Mouse (Mus musculus): ENCODE results near the gene Heca.
"Not testable (repeated sequence)": the region's sequence is repeated elsewhere in the genome, so short reads cannot be mapped to it uniquely, and the experiment has no call there.

The Heca gene

DNA sequence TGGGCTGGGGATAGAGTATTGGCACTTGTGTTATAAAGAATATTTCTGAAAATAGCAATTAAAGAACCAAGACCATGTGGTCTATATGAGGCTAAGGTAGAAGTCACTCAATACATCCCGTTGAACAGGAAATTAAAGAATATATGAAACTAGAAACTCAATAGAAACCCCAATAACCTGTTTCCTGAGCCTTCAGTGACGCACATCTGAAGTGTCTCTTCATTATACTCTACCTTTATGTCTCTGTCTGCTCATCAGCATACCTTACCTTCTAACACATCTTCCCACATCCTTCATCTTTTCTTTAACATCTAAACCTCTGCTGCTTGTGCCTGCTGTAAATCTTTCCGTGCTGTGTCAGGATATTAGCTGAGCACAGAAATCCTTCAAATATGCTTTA is 67.8 kb downstream of the Heca start:
- no peak for DNase-seq (ENCODE audit: low spot score)

- DNase-seq (ENCODE audit: low spot score): no peak
These were observed 69.6 kb downstream of the Heca start for GRCm38 (mm10) chr10:17878002-17878919.

- peak; percentile 77 for DNase-seq (ENCODE audit: low spot score)
These were observed 77.8 kb downstream of the Heca start for GRCm38 (mm10) chr10:17869822-17870662.

DNA sequence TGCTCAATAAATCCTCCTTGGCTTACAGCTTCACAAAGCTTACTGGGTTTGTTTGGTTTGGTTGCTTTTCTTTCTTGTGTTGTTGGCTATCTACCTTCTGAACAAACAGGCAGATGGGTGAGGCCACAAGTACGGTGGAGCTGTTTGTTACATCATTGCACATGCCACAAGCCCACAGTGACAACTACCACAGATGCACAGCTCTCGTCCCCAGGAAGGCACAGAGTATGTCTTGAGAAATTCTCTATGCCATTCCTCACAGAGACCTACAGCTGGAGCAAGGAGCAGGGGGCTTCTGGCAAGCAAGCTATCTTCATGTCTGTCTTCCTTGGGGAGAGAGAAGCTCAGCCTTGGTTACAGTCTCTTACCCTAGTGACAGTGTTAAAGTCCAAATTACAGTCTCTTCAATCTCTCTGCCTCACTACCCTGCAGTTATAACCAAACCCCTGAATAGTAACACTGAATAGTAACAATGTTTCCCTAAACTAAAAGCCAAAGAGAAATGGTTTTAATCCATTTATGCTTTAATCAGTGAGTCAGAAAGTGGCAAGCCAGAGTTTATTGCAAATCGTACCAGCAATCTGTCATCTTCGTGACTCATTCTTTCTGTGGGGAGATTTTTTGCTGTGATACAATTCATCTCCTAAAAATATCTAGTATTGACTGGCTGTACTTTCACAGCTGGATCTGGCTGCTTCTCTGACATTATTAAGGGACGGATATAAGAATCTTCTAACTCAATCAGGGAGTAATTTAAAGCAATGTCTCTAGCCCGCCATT is 87.0 kb downstream of the Heca start:
- peak; percentile 80 for DNase-seq (ENCODE audit: low spot score)

DNA sequence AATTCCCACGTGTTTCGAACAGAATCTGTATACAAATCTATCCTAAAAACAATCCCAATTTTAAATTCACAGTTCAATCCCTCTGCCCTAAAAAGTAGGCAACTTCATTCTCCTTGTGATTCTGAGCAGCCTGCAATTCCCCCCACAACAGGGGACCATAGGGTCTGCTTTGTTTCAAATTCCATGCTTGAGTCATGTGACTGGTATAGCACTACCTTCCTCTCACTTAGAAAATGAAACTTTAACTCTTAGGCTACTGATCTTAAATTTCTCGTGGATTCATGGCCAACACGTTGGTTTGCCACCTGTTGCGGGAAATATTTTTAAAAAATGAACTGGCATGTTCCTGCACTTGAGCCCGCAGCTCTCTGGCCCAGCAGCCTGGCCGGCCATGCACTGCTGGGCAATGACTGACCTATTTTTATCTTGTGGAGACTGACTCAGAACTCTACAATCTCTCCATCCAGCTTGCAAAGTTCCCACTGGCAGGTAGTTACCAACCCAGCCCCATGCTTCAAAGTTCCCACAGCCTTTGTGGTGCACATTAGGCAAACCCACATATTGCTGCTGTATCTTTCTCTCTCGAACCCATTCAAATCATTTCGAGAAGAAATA is 90.1 kb downstream of the Heca start:
- no peak for DNase-seq (ENCODE audit: low spot score)

DNA sequence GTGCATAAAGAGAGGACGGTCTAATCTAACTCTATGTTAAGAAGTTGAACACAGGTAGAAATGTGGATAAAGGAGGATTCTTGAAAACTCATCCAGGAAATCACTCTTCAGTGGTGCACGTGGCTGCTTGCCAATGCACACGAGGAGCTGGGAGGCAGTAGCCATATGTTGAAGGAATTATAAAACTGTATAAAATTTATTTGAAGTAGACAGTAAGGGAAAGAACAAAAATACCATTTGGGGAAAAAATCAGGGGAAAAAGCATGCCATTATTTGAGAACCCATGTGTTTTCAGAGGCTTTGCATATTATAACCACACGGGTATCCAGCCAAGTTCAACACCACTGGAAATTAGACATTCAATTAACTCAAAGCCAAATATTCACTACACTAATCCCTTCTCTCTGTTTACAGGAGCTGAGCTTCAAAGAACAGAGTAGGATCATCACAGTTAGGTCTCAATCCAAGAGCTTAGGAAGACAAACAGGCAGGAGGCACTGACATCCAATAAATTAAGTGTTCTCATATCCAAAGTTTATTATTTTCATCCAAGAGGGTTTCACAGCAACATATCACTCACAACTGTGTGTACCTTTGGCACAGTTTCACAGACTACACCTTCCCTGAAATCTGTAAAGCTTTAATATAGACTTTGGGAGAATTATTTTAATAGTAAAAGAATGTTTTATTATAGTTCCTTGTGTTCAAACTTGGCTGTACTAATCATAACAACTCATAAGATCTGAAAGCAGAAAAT is 102.9 kb downstream of the Heca start:
- DNase-seq (ENCODE audit: low spot score): no peak

DNA sequence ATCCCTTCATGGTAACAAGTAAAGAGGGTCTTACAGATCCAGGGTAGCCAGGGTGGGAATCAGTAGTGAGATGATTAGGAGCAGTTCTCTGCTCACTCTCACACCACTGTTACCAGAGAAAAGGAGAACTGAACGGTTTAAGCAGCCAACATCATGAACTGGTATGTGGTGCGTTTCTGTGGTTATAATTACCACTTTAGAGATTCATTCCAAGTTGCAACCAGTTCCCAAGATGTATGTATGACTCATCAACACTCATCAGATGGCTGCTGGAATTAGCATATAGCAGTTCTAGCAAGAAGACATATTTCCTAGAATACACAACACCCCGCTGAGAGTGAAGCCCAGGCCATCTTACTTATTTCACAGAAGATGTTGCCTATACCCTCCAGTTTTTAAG is 105.8 kb downstream of the Heca start:
- no peak for DNase-seq (ENCODE audit: low spot score)

DNA sequence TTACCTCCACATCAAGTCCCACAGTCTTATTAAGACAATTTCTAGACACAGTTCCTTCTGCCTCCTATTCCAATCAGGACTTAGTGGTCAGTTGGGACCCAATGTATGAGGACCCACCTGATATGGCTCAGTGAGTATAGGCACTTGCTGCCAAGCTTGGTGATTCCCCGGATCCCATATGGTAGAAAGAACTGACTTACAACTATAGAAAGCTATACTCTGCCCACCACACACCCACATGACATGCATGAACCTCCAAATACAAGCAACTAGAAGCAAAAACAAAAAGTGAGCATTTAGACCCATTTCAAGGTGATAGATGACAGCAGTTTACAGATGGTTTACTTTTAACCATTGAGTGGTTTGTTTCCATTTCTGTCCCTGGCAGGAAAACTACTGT is 111.6 kb downstream of the Heca start:
- DNase-seq (ENCODE audit: low spot score): no peak

DNA sequence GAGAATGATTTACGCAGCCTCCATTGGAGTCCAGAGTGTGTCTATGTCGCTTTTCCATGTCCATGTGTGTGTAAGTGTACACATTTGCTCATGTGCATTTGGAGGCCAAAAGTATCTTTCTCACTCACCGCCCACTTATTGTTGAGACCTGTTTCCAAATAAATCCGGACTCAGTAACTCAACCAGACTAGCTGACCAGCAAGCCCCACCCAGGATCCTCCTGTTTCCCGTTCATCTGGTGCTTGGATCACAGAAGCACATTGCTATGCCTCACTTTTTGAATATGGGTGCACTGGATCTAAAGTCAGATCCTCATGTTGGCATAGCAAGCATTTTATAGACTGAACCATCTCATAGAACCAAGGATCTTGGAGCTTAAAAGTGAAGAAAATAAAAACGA is 112.8 kb downstream of the Heca start:
- no peak for DNase-seq (ENCODE audit: low spot score)

GRCm38 (mm10) chr10:17831041-17831440 is 116.8 kb downstream of the Heca start:
- DNase-seq (ENCODE audit: low spot score): no peak

- DNase-seq (ENCODE audit: low spot score): no peak
These were observed 118.7 kb downstream of the Heca start for GRCm38 (mm10) chr10:17829205-17829604.

DNA sequence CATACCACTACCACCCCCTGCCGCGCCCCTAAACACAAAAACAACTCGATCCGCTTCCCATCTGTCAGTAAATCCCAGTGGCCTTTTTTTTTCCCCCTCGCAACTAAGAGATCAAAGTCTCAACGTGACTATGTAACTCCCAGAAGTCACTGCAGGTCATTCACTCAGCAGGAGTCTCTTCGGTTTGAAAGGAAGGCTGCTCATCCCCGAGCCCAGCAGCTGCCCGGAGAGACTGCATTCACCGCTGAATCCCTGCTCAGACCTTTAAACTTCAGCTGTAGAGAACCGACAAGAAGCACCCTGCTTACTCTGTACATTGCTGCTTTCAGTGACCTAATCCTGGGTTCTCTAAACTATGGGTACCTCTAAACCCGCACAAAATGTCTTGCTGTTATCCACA is 120.5 kb downstream of the Heca start:
- no peak for DNase-seq (ENCODE audit: low spot score)

DNA sequence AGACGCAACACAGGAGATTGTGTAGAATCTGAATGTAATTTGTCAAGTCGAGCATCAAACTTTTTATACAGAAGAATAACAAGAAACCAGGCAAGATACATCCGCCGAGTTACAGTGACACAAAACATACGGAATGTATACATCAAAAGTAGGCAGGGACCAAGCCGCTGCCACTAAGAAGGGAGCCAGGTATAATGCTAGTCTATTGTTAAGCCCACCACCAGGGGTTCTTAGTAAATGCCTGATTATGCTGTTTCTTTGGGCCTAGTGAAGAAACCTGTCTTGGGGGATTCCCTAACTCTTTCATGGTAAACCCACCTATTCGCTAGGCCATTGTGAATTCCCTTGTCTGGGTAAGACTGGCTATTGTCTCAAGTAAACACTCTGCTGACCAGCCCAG is 127.4 kb downstream of the Heca start:
- not testable (repeated sequence) for DNase-seq (ENCODE audit: low spot score)

Measured in adipocyte (in vitro differentiated cells).